Mouse (Mus musculus) skeletal muscle tissue, adult 2 months (tissue): Measurements from ENCODE around the gene Krtcap3.

Source experiments
- DNase-seq: peaks from one replicate; pipeline ENCODE4 v3.0.0-alpha.2; 2012; ENCODE audit warnings: low read depth, low spot score

Gene Krtcap3

GRCm38 (mm10) chr5:31298486-31298885 is 47.0 kb downstream of the Krtcap3 start:
- DNase-seq, result no peak

- DNase-seq, result no peak
Measured at GRCm38 (mm10) chr5:31301866-31302265, 50.4 kb downstream of the Krtcap3 start.
